Mouse (Mus musculus) gastrocnemius, adult 2 months (tissue): ENCODE results near the gene Impg2. TPM values are rescaled to one million over a fixed set of nuclear protein-coding genes. Genes with fewer than 3 reads are reported as not detected.

ENCODE experiments used
- DNase-seq: peaks from one replicate; pipeline ENCODE4 v3.0.0; 2022
- H3K27ac ChIP-seq: fragments of 200-600 bp; 2 replicates; pipeline ENCODE4 v1.8.1; 2022; ENCODE audit warnings: mild to moderate bottlenecking
- H3K4me3 ChIP-seq: fragments of 200-600 bp; 2 replicates; pipeline ENCODE4 v1.8.1; 2022; ENCODE audit warnings: mild to moderate bottlenecking, moderate library complexity
- CTCF ChIP-seq: fragments of 200-600 bp; IDR thresholded peaks from 2 replicates; pipeline ENCODE4 v1.8.1; 2022; ENCODE audit warnings: antibody characterized with exemption, mild to moderate bottlenecking, moderate library complexity
- intact Hi-C: fragments of 180-260 bp; cut with DNase I; formaldehyde crosslinking; loops from one replicate; pipeline ENCODE4 v1.15.1; 2025
- total RNA-seq, 2 experiments: library from RNA; stranded (reverse); gene quantifications; 2 replicates each; pipeline ENCODE4 v1.2.3; 2021

Gene Impg2
- total RNA-seq, 2 experiments from 2014 or later: 0.05 to 0.17 TPM

DNA sequence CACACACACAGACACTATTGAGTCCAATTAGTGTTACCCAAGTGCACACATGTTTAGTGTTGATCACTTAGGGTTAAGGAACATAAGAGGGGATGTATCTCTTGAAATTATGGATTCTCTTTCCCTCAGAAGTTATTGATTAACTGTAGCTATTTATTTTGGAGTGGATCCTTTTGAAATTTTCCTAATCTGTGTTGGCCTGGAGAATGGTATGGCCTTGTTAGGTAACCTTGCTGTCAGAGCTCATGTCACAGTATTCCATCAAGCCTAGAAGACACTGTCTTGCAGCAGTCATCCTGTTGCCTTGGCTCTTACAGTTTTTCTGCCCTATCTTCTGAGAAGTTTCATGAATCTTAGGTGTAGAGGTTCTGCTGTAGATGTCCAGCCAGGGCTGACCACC lies 75.6 kb downstream of the Impg2 start:
- no peak for TF ChIP-seq CTCF
- Histone ChIP-seq H3K4me3 (no peak overlapping the region), H3K27ac (no peak overlapping the region)
- intact Hi-C loops: no loop called here
- DNase-seq: no peak

DNA sequence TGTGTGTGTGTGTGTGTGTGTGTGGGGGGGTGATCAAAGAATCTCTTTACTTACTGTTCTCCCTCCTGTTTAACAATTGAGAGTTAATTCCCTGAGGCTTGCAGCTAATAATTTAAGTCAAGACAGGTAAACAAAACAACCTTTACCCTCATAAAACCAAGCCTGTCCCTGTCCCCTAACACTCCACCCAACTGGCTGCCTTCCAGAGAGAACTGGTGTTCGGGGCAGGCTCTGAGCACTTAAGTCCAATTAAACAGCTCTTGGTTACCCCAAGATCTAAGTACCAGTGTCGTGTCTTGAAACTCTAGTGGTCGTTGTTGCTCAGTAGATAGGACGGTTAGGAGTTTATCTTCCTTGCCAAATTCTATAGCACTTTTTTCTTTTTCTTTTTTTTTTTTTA lies 77.2 kb downstream of the Impg2 start:
- no peak for DNase-seq
- intact Hi-C loops: no loop called here
- H3K4me3 ChIP-seq: no peak overlapping the region
- no peak overlapping the region for H3K27ac ChIP-seq
- no peak for TF ChIP-seq CTCF

DNA sequence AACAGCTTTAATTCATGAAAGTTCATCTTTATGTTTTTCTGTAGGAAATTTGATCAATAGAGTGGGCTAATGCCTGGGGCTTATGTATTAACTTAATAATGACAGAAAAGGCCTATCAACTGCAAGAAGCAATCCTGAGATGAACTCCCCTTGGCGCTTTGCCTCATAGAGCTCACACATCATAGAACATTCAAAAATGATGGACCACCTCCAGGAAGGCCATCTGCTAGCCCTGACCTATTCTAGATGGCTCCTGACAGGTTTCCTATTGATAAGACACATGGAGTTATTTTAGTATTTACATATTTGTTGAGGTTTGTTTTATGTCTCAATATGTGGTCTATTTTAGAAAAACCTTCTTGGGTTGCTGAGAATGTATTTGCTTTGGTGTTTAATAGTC lies 79.2 kb downstream of the Impg2 start:
- no peak for DNase-seq
- intact Hi-C loops: no loop called here
- TF ChIP-seq CTCF: no peak
- Histone ChIP-seq H3K4me3 (no peak overlapping the region), H3K27ac (no peak overlapping the region)

DNA sequence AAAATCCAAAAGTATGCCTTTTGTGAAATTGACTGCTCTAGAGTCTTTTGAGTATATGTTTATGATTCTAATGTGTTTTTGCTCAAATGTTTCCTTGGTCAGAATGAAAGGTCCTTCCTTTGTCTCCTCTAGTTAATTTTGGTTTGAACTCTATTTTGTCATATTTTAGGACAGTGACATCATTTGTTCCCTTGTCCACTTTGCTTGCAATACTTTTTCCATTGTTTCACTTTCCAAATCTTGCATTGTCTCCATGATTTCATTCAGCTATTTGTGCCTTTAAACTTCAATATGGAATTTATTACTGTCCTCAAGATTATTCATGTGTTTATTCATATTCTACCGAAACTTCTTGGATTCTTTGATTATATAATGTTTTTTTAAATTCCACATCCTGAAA lies 79.8 kb downstream of the Impg2 start:
- intact Hi-C loops: no loop called here

DNA sequence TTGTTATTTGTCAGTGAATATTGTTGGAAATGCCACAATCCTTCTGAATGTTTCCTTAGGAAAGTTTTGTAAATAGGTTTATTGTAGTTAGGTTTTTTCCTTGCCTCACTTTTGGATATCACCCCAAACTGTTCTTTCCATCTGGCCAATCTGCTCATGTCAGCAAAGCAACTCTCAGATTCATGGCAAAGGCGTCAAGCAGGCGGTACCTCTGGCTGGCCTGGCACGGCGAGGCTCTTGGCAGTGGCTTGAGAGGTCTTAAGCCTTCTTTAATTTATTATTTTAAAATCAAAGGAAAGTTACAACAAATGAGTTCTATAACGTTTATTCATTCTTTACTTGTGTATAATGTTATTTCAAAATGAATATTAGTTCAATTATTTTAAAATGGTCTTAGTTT lies 82.0 kb downstream of the Impg2 start:
- no peak for TF ChIP-seq CTCF
- Histone ChIP-seq H3K27ac (no peak overlapping the region), H3K4me3 (no peak overlapping the region)
- DNase-seq: no peak
- intact Hi-C loops: no loop called here

More for the DNA sequence above, 79.8 kb downstream of the Impg2 start:
- H3K4me3 ChIP-seq: no peak overlapping the region
- no peak overlapping the region for H3K27ac ChIP-seq
- no peak for TF ChIP-seq CTCF
- no peak for DNase-seq

DNA sequence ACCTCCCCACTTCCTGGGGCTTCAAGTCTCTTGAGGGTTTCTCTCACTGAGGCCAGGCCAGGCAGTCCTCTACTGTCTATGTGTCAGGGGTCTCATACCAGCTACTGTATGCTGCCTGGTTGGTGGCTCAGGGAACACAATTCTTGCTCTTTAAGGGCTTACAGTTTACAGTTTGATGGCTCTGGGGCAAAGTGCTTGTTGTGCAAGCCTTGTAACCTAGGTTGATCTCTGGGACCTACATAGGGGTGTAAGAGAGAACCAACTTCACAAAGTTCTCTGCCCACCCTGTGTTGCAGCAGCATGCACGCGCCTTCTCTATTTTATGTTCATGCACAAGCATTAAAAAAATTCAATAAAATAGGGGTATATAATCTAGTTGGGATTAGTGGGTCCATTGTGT lies 82.9 kb downstream of the Impg2 start:
- intact Hi-C loops: no loop called here
- DNase-seq: no peak
- no peak overlapping the region for H3K4me3 ChIP-seq
- no peak overlapping the region for H3K27ac ChIP-seq
- no peak for TF ChIP-seq CTCF

DNA sequence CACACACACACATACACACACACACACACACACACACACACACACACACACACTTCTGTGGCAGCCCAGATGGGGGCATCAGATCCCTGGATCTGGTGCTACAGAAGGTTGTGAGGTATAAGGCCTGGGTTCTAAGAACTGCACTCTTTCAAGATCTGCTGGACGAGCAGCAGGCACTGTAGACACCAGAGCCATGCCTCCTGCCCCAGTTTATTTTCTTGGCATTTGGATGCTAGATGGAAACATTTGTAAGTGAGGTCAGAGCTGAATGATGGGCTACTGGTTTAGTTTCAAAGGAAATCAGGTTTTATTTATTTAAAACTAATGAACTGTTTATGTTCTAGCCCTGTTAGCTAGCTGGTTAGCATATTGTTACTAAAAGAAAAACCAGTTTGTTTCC lies 90.8 kb downstream of the Impg2 start:
- Histone ChIP-seq H3K4me3 (no peak overlapping the region), H3K27ac (no peak overlapping the region)
- no peak for TF ChIP-seq CTCF
- intact Hi-C loops: no loop called here
- no peak for DNase-seq

DNA sequence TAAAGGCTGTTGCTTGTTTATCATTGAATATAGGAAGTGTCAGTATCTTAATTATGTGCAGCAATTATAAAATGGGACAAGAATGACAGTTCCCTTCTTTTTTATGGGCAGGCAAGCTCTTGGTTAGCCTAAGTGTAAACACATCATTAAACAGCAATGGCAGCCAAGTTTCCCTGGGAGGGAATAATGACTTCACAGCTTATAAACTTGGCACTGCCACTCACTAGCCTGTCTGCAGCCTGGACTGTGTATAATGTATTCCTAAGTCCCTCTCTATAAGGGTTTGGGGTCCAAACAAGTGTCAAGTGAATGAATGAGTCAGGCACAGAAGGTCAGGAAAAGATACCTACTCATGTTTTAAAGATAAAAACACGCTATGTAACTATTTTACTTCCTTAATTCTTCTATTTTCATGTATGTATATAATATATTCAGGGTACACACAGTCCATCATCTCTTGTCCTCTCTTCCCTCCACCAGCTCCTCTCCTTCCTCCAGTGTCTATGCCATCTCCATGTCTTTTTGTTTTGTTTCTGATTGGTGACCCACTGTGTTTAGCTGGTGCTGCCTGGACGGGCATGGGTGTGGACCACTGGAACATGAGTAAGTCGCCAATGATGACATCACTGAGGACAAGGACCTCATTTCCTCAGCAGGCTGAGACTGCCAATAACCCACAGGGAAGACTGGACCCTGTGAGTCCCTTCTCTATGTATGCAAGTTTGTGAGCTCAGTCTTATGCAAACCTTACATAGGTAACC lies 92.0 kb downstream of the Impg2 start:
- Histone ChIP-seq H3K27ac (no peak overlapping the region), H3K4me3 (no peak overlapping the region)
- no peak for TF ChIP-seq CTCF
- intact Hi-C loops: no loop called here
- DNase-seq: no peak

DNA sequence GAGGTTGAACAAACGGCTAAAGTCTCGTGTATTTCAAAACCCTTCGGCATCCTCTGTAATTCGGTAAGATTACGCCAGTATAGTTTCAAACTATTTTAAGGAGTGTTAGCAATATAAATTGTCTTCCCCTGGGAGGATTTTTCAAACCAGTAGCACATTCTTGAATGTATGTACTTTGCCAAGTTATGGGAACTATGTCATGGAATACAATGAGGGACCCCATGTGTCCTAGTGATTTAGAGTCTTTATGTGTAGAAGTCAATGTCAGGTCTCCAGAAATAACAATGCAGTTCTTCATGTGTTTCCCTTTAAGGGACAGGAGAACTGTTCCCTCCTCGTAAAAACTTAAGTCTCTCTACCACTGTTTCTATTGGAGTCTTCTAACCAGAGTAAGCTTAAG lies 94.1 kb downstream of the Impg2 start:
- Histone ChIP-seq H3K27ac (no peak overlapping the region), H3K4me3 (no peak overlapping the region)
- no peak for DNase-seq
- TF ChIP-seq CTCF: no peak
- intact Hi-C loops: no loop called here

DNA sequence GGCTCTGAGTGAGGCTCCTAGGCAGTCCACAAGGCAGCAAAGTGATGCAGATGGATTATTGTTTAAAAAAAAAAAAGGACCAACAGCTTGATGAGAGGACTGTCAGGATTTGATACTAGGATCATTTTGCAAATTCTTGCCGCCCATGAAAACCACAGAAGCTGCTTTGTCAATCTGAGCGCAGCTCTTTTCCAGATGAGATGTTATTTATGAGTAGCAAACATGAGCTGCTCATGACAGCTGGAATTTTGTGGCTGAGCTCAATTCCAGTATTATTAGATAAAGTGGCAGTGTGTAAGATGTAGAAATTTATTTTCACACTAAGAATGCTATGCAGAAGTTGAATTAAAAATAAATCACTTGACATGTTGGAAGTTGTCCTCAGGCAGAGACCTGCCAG lies 94.7 kb downstream of the Impg2 start:
- intact Hi-C loops: no loop called here
- DNase-seq: no peak
- Histone ChIP-seq H3K27ac (no peak overlapping the region), H3K4me3 (no peak overlapping the region)
- no peak for TF ChIP-seq CTCF

DNA sequence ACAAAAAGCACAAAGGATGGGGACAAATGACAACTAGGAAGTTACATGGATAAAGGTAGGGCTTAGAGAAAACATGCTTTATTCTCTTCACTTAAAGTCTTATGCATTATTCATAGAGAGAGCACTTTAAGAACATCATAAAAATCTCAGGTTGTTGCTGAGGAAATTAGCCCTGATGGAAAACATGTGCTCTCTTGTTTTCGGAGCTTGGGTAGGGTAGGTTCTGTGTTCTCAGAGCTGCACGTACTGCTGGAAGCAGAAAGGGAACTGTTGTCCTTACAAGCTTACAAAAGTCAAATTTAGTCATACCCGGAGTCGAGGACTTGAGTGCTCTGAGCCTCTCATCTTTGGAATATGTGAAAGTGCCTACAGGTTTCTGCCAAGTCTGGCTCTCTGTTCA lies 98.9 kb downstream of the Impg2 start:
- Histone ChIP-seq H3K27ac (no peak overlapping the region), H3K4me3 (no peak overlapping the region)
- DNase-seq: no peak
- TF ChIP-seq CTCF: no peak
- intact Hi-C loops: no loop called here

DNA sequence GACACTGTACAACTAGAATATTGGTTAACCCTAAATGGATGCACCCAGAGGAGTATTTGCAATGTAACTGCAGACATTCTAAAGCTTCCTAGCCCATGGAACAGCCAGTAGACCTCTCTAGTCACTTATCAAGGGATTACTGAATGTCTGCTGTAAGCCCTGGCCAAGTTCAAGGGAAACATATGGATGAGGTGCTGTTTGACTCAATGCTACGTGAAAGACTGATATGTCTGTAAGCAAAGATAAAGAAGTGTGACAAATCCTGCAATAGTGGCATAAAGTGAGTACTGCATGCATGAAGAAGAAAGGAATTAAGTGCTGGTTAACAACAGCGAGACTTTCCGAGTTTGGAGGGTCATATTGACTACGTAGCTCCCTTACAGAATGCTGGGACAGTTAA lies 100.1 kb downstream of the Impg2 start:
- intact Hi-C loops: no loop called here
- Histone ChIP-seq H3K4me3 (no peak overlapping the region), H3K27ac (no peak overlapping the region)
- DNase-seq: no peak
- TF ChIP-seq CTCF: no peak

DNA sequence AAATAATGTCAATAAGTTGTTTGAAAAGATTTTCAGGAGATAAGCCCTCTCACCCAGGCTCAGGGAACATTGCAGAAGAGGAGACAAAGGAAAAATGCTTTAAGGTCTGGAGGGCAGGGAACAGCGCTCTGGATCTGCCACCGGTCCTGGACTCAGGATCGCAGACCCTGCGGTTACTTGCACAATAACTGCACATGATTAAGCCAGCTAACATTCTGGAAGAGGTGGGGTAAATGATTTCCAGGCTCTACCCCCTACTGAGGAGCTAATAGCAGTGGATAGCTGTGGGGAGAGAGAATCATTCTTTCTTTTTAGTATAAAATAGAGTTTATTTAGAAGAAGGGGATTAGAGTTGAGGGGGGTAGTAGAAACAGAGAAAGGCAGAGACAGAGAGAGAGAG lies 103.5 kb downstream of the Impg2 start:
- no peak overlapping the region for H3K27ac ChIP-seq
- intact Hi-C loops: no loop called here
- H3K4me3 ChIP-seq: no peak overlapping the region
- no peak for DNase-seq
- TF ChIP-seq CTCF: no peak

DNA sequence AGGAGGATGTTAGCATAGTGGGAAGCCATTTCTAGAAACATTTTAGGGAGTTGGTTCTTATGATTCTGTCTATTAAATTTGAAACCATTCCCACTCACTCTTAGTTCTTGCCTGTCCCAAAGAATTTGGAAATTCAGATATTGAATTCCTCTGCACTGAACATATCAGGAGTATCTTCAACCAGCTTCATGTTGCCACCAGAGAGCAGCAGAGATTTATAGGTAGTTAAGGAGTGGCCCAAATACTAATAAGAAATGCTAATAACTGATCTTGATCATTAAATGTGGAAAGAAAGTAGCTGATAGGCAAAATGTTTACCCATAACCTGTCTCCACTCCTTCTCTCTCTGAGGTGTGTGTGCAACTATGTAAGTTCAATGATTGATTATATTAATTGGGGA lies 107.2 kb downstream of the Impg2 start:
- H3K27ac ChIP-seq: no peak overlapping the region
- TF ChIP-seq CTCF: peak; percentile 64
- no peak overlapping the region for H3K4me3 ChIP-seq
- DNase-seq: no peak
- intact Hi-C loops: loop anchor here (5.0 kb wide), 1 partner anchor 366 kb away; no protein-coding TSS in a partner anchor

Other genes with a start within 250 kb of the Impg2 start
- 100 to 1,000 TPM; 585 to 675 TPM for gene Rpl24, start 238.0 kb upstream of the Impg2 start, total RNA-seq
- gene Zbtb11, start 230.4 kb upstream of the Impg2 start, total RNA-seq: 10 to 100 TPM; 12.4 to 13.0 TPM
- 10 to 100 TPM; 55.9 to 62.6 TPM for gene Pcnp, start 174.6 kb upstream of the Impg2 start, total RNA-seq
- gene Trmt10c, start 166.5 kb upstream of the Impg2 start, total RNA-seq: 10 to 100 TPM in 1 of 2 experiments, 1 to 10 TPM in 1; 8.4 to 10.2 TPM
- 10 to 100 TPM; 10.9 to 14.6 TPM for gene Senp7, start 156.0 kb upstream of the Impg2 start, total RNA-seq